Mouse (Mus musculus): ENCODE data around the gene Cnnm3. TPM values are rescaled to one million over a fixed set of nuclear protein-coding genes. Genes with fewer than 3 reads are reported as not detected.

The Cnnm3 gene
- polyA plus RNA-seq, 1 experiment from 2014 or later: 2.2 TPM

GRCm38 (mm10) chr1:36508238-36508637 is 3.4 kb upstream of the Cnnm3 start:
- no peaks in the 10 kb centered on the region for H3K9me3 ChIP-seq (replicated peaks)
- 81% methylated on average over 5 of the region's 5 CpGs for WGBS
- no peak for ATAC-seq (ENCODE audit: insufficient number of reproducible peaks, low FRiP score)

DNA sequence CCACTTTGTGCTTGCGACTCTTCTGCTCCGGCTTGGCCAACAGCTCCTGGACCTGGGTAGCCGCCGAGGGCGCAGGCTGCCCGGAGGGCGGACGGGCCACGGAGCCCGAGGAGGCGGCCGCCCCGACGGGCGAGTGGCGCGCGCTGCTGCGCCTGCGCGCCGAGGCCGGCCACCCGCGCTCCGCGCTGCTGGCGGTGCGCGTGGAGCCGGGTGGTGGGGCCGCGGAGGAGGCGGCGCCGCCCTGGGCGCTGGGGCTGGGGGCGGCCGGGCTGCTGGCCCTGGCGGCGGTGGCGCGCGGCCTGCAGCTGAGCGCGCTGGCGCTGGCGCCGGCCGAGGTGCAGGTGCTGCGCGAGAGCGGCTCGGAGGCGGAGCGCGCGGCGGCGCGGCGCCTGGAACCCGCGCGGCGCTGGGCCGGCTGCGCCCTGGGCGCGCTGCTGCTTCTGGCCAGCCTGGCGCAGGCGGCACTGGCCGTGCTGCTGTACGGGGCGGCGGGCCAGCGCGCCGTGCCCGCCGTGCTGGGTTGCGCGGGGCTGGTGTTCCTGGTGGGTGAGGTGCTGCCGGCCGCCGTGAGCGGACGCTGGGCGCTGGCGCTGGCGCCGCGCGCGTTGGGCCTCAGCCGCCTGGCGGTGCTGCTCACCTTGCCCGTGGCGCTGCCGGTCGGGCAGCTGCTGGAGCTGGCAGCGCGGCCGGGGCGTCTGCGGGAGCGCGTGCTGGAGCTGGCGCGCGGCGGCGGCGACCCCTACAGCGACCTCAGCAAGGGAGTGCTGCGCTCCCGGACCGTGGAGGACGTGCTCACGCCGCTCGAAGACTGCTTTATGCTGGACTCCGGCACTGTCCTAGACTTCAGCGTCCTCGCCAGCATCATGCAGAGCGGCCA is 660 bp downstream of the Cnnm3 start:
- Histone ChIP-seq H3K36me3 (peaks cover 22% of the 10 kb centered on the region), H3K9ac (peak overlapping the region; percentile 86), H3K27me3 (replicated peaks) (no peaks in the 10 kb centered on the region), H3K9me3 (replicated peaks) (no peaks in the 10 kb centered on the region), H3K4me1 (replicated peaks) (peaks cover 33% of the 10 kb centered on the region), H3K4me3 (peak overlapping the region; percentile 86), H3K4me2 (peak overlapping the region; percentile 93), H3K27ac (ENCODE audit: poor library complexity, severe bottlenecking) (peak overlapping the region; percentile 98)
- WGBS: 13% methylated on average over 126 of the region's 126 CpGs
- ATAC-seq (ENCODE audit: insufficient number of reproducible peaks, low FRiP score): peak; percentile 71

More at GRCm38 (mm10) chr1:36508238-36508637, 3.4 kb upstream of the Cnnm3 start:
- H3K36me3 ChIP-seq: peaks cover 22% of the 10 kb centered on the region
- H3K27me3 ChIP-seq (replicated peaks): no peaks in the 10 kb centered on the region
- peaks cover 4% of the 10 kb centered on the region for H3K4me1 ChIP-seq (replicated peaks)
- no peak overlapping the region for H3K9ac ChIP-seq
- no peak overlapping the region for H3K27ac ChIP-seq (ENCODE audit: poor library complexity, severe bottlenecking)
- no peak overlapping the region for H3K4me3 ChIP-seq
- no peak overlapping the region for H3K4me2 ChIP-seq

- WGBS: 2% methylated on average over 16 of the region's 16 CpGs
- H3K36me3 ChIP-seq: peaks cover 21% of the 10 kb centered on the region; the same call in 1 of the 2 replicates
- H3K4me1 ChIP-seq (replicated peaks): peaks cover 38% of the 10 kb centered on the region
- H3K27me3 ChIP-seq (replicated peaks): no peaks in the 10 kb centered on the region
- no peak for ATAC-seq (ENCODE audit: insufficient number of reproducible peaks, low FRiP score)
- no peaks in the 10 kb centered on the region for H3K9me3 ChIP-seq (replicated peaks)
- peak overlapping the region; percentile 93 for H3K4me2 ChIP-seq
- peak overlapping the region; percentile 86 for H3K4me3 ChIP-seq
- H3K27ac ChIP-seq (ENCODE audit: poor library complexity, severe bottlenecking): peak overlapping the region; percentile 98
- peak overlapping the region; percentile 86 for H3K9ac ChIP-seq
These were observed 1.3 kb downstream of the Cnnm3 start for GRCm38 (mm10) chr1:36512966-36513280.

DNA sequence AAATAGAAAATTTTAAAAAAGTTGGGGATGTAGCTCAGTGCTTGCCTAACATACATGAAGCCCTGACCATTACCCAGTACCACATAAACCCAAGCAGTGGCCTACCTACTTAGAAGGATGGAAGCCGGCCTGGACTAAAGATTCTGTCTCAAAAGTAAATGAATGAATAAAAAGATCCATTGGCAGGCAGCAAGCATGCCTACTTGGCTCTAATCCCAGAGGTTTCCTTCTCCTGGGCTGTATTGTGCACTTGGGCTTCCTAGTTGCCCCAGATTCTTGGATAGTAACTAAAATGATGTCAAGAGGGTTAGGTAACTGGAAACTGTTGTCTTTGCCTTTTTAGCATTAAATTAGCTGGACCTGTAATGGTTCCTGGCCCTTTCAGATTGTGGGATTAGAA is 1.6 kb downstream of the Cnnm3 start:
- Histone ChIP-seq H3K4me2 (peak overlapping the region; percentile 93), H3K27me3 (replicated peaks) (no peaks in the 10 kb centered on the region), H3K4me1 (replicated peaks) (peaks cover 42% of the 10 kb centered on the region), H3K27ac (ENCODE audit: poor library complexity, severe bottlenecking) (no peak overlapping the region), H3K4me3 (peak overlapping the region; percentile 86), H3K36me3 (peaks cover 25% of the 10 kb centered on the region; the same call in 1 of the 2 replicates), H3K9me3 (replicated peaks) (no peaks in the 10 kb centered on the region), H3K9ac (peak overlapping the region; percentile 86)
- 11% methylated on average over 1 of the region's 1 CpGs for WGBS
- ATAC-seq (ENCODE audit: insufficient number of reproducible peaks, low FRiP score): no peak

DNA sequence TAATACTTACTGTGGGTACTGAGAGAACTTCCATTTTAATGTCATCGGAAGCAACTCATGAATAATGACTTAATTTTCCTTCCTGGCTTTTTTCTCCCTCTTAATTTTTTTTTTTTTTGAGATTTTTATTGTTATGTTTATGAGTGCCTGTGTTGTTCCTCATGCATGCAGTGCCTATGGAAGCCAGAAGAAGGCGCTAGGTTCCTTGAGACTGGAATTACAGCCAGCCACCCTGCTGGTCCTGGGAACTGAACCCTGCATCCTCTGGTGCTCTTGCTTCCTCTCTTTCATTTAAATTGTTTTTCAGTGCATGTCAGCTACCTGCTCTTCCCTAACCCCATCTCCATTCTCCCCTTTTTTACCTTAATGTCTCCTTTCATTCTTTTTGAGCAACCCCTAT is 2.1 kb downstream of the Cnnm3 start:
- H3K4me1 ChIP-seq (replicated peaks): peaks cover 44% of the 10 kb centered on the region
- ATAC-seq (ENCODE audit: insufficient number of reproducible peaks, low FRiP score): no peak
- WGBS: 62% methylated on average over 2 of the region's 2 CpGs

DNA sequence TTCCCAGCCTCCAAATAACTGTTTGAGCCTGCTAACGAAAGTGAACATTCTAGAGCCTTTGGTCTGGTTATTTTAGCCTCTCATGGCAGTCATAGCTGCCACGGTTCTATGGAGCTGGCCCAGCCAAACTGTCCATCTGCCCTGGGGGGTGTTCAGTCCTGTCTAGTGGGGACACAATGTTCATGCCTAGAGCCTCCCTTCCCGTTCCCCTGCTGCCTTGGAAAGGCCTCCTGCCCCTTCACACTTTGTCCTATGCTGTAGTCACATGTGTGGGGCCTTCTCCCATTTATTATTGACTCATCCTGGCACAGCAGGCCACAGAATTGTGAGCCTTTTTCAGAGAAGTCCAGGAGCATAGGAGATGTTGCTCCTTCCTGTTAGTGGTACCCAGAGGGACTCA is 6.6 kb downstream of the Cnnm3 start:
- no peak for ATAC-seq (ENCODE audit: insufficient number of reproducible peaks, low FRiP score)
- Histone ChIP-seq H3K4me3 (no peak overlapping the region), H3K27me3 (replicated peaks) (no peaks in the 10 kb centered on the region), H3K4me1 (replicated peaks) (peaks cover 53% of the 10 kb centered on the region), H3K9me3 (replicated peaks) (no peaks in the 10 kb centered on the region), H3K36me3 (peaks cover 71% of the 10 kb centered on the region), H3K9ac (0 out of 2 replicates have a peak overlapping the region, but pooled peaks have one; percentile 31), H3K27ac (ENCODE audit: poor library complexity, severe bottlenecking) (no peak overlapping the region), H3K4me2 (no peak overlapping the region)
- 74% methylated on average over 3 of the region's 3 CpGs for WGBS

More for the DNA sequence above, 2.1 kb downstream of the Cnnm3 start:
- Histone ChIP-seq H3K4me3 (peak overlapping the region; percentile 86), H3K27me3 (replicated peaks) (no peaks in the 10 kb centered on the region), H3K27ac (ENCODE audit: poor library complexity, severe bottlenecking) (no peak overlapping the region), H3K36me3 (peaks cover 29% of the 10 kb centered on the region), H3K4me2 (peak overlapping the region; percentile 93), H3K9ac (no peak overlapping the region; the same call in 1 of the 2 replicates), H3K9me3 (replicated peaks) (no peaks in the 10 kb centered on the region)

GRCm38 (mm10) chr1:36519626-36520025 is 8.0 kb downstream of the Cnnm3 start:
- no peaks in the 10 kb centered on the region for H3K9me3 ChIP-seq (replicated peaks)
- H3K27ac ChIP-seq (ENCODE audit: poor library complexity, severe bottlenecking): no peak overlapping the region
- H3K4me3 ChIP-seq: no peak overlapping the region
- H3K9ac ChIP-seq: no peak overlapping the region
- ATAC-seq (ENCODE audit: insufficient number of reproducible peaks, low FRiP score): no peak
- 80% methylated on average over 11 of the region's 11 CpGs for WGBS
- peaks cover 54% of the 10 kb centered on the region for H3K4me1 ChIP-seq (replicated peaks)
- H3K4me2 ChIP-seq: no peak overlapping the region
- no peaks in the 10 kb centered on the region for H3K27me3 ChIP-seq (replicated peaks)
- H3K36me3 ChIP-seq: peaks cover 79% of the 10 kb centered on the region

GRCm38 (mm10) chr1:36522210-36522609 is 10.5 kb downstream of the Cnnm3 start:
- H3K4me2 ChIP-seq: no peak overlapping the region
- H3K4me1 ChIP-seq (replicated peaks): peaks cover 36% of the 10 kb centered on the region
- no peak overlapping the region for H3K4me3 ChIP-seq
- no peak overlapping the region for H3K27ac ChIP-seq (ENCODE audit: poor library complexity, severe bottlenecking)
- H3K9me3 ChIP-seq (replicated peaks): no peaks in the 10 kb centered on the region
- WGBS: 93% methylated on average over 7 of the region's 7 CpGs
- peaks cover 90% of the 10 kb centered on the region for H3K36me3 ChIP-seq
- no peak for ATAC-seq (ENCODE audit: insufficient number of reproducible peaks, low FRiP score)
- no peak overlapping the region for H3K9ac ChIP-seq
- H3K27me3 ChIP-seq (replicated peaks): no peaks in the 10 kb centered on the region

- Histone ChIP-seq H3K4me3 (no peak overlapping the region), H3K4me2 (no peak overlapping the region), H3K9ac (no peak overlapping the region), H3K27me3 (replicated peaks) (no peaks in the 10 kb centered on the region), H3K36me3 (peaks cover 81% of the 10 kb centered on the region), H3K27ac (ENCODE audit: poor library complexity, severe bottlenecking) (peak overlapping the region; percentile 65), H3K4me1 (replicated peaks) (peaks cover 30% of the 10 kb centered on the region), H3K9me3 (replicated peaks) (no peaks in the 10 kb centered on the region)
- ATAC-seq (ENCODE audit: insufficient number of reproducible peaks, low FRiP score): peak; percentile 55
- WGBS: 60% methylated on average over 9 of the region's 9 CpGs
These were observed 11.8 kb downstream of the Cnnm3 start for GRCm38 (mm10) chr1:36523332-36524013.

DNA sequence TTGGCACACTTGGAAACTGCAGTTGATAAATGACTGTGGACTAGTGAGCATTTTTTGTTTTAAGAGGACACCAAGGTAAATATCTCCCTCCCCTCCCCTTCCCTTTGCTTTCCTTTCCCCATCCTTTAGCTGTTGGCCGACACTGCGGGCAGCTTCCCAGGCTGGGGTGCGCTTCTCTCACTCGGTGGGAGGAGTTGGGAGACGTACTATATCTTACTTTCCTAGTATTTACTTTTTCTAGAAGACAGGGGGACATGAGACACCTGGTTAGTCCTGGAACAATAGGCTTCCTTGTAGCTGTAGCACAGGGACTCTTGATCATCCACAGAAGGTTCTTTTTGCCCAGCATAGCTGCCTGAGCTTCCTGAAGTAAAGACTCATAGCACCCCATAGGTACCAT is 12.4 kb downstream of the Cnnm3 start:
- WGBS: 76% methylated on average over 5 of the region's 5 CpGs
- Histone ChIP-seq H3K9me3 (replicated peaks) (no peaks in the 10 kb centered on the region), H3K4me1 (replicated peaks) (peaks cover 31% of the 10 kb centered on the region), H3K36me3 (peaks cover 76% of the 10 kb centered on the region), H3K4me2 (no peak overlapping the region), H3K4me3 (no peak overlapping the region), H3K9ac (no peak overlapping the region), H3K27ac (ENCODE audit: poor library complexity, severe bottlenecking) (peak overlapping the region; percentile 65), H3K27me3 (replicated peaks) (no peaks in the 10 kb centered on the region)
- no peak for ATAC-seq (ENCODE audit: insufficient number of reproducible peaks, low FRiP score)

DNA sequence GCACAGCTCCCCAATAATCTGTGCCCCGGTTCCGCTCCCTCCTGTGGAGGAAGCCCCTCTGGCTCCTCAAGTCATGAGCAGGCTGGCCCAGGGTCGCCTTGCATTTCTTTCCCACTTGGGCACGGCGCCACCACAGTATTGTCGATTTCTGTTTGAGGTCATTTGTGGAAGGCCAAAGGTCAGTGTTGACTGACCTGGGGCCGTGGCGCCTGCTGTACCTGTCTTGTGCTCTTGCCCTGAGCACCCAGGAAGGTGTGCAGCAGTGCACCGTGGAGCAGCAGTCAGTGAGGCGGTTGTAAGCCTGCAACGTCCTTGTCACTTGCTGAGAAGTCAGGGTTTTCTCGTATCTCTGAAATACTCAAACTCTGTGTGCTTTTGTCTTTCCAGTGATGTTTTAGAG is 14.1 kb downstream of the Cnnm3 start:
- Histone ChIP-seq H3K27me3 (replicated peaks) (no peaks in the 10 kb centered on the region), H3K27ac (ENCODE audit: poor library complexity, severe bottlenecking) (no peak overlapping the region), H3K9ac (no peak overlapping the region), H3K9me3 (replicated peaks) (no peaks in the 10 kb centered on the region), H3K36me3 (peaks cover 66% of the 10 kb centered on the region), H3K4me2 (no peak overlapping the region), H3K4me1 (replicated peaks) (peaks cover 41% of the 10 kb centered on the region), H3K4me3 (no peak overlapping the region)
- 91% methylated on average over 12 of the region's 12 CpGs for WGBS
- ATAC-seq (ENCODE audit: insufficient number of reproducible peaks, low FRiP score): no peak
